Mouse (Mus musculus) B cell, adult 62 days (primary cell): ENCODE results near the gene Cd63. TPM values are rescaled to one million over a fixed set of nuclear protein-coding genes. Genes with fewer than 3 reads are reported as not detected.

Experiments
- total RNA-seq: library from RNA; stranded (reverse); gene quantifications from 4 replicates; pipeline ENCODE4 v1.2.4, GENCODE M21; 2023

Cd63 gene
- 0.81 to 1.1 TPM (median 0.97 TPM) in 3 of 4 replicates, not detected in the other for total RNA-seq

GRCm38 (mm10) chr10:128900698-128901097 lies at the start of gene Cd63:
TSS of gene Cd63 (plus strand) at chr10:128900989.

DNA sequence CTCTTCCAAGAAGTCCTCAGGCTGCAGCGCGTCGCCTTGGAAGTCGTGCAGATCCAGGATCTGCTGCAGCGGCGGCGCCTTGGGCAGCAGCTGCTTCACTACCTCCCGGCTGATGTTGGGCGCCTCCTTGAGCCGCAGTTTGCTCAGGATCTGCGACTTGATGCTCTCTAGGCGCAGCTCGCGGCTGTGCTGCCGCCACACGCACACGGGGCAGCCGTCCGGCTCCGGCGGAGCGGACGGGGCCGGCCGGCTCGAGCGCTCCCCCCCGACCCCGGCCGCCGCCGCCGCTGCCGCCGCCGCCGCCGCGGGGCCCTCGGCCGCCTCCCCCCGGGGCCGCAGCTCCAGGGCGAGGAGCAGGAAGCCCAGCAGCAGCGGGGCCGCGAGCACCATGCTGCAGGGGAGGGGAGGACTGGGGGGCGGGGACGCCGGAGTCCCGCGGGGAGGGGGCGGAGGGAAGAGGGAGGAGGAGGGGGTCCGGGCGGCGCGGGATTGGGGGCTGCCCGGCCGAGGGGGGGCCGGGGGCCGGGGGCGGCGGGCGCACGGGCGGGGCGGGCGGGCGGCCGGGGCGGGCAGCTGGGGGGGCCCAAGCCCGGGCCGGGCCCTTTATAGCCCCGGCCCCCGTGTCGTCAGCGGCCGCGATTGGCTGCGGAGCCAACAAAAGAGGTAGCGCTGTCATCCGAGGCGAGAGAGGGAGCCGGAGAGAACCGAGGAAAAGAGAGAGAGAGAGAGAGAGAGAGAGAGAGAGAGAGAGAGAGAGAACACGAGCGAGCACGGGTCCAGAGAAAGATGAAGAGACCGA lies 9.3 kb upstream of the Cd63 start, which contains the start of gene Gdf11:
Gene Gdf11, minus strand, starts transcription at position 423 of the 799 bp plus-strand sequence.

DNA sequence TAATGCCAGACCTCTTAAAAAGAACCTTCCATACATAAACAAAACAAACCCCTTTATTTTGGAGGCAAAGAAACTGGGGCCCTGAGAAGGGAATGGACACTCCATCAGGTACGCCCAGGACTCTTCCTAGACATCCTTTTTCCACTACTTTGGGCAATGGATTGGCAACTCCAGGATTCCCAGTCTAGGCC lies 21.9 kb downstream of the Cd63 start, which contains the start of gene Rdh5:
Gene Rdh5, minus strand, starts transcription at position 67 of the 191 bp plus-strand sequence.

GRCm38 (mm10) chr10:128923935-128924334 lies 23.1 kb downstream of the Cd63 start, which contains the start of gene Bloc1s1:
TSS of gene Bloc1s1 (minus strand) at chr10:128924035.

GRCm38 (mm10) chr10:128933574-128933973 lies 32.8 kb downstream of the Cd63 start, which contains the start of gene Itga7:
TSS of gene Itga7 (plus strand) at chr10:128933818.

GRCm38 (mm10) chr10:128960590-128961584 lies 60.1 kb downstream of the Cd63 start, which contains the start of gene Mettl7b:
TSS of gene Mettl7b (minus strand) at chr10:128960988.

Other genes with a start within 250 kb of the Cd63 start
- gene Suox, start 226.9 kb upstream of the Cd63 start, total RNA-seq, result 6.8 to 8.6 TPM (median 7.5 TPM) in 4 replicates
- gene Rab5b, start 204.7 kb upstream of the Cd63 start, total RNA-seq, result 54.8 to 63.6 TPM (median 59.7 TPM) in 4 replicates
- gene Pmel, start 196.8 kb upstream of the Cd63 start, total RNA-seq, result 0.54 to 2.0 TPM (median 0.80 TPM) in 4 replicates
- 51.3 to 55.3 TPM (median 52.6 TPM) in 4 replicates for gene Cdk2, start 196.0 kb upstream of the Cd63 start, total RNA-seq
- gene Dgka, start 156.1 kb upstream of the Cd63 start, total RNA-seq, result 172 to 181 TPM (median 175 TPM) in 4 replicates
- 36.5 to 49.4 TPM (median 42.4 TPM) in 4 replicates for gene Pym1, start 153.1 kb upstream of the Cd63 start, total RNA-seq
- gene Mmp19, start 110.1 kb upstream of the Cd63 start, total RNA-seq, result 0.24 to 0.47 TPM in 2 of 4 replicates, not detected in the others
- gene Dnajc14, start 96.9 kb upstream of the Cd63 start, total RNA-seq, result 65.7 to 75.6 TPM (median 69.1 TPM) in 4 replicates
- 11.7 to 17.1 TPM (median 14.3 TPM) in 4 replicates for gene Tmem198b, start 96.6 kb upstream of the Cd63 start, total RNA-seq
- 52.6 to 60.7 TPM (median 55.2 TPM) in 4 replicates for gene Sarnp, start 83.7 kb upstream of the Cd63 start, total RNA-seq
- 19.4 to 26.1 TPM (median 22.5 TPM) in 4 replicates for gene Ormdl2, start 79.3 kb upstream of the Cd63 start, total RNA-seq
- gene Gdf11, start 9.3 kb upstream of the Cd63 start, total RNA-seq, result 51.4 to 56.9 TPM (median 52.5 TPM) in 4 replicates
- 6.8 to 13.1 TPM (median 7.4 TPM) in 4 replicates for gene Rdh5, start 21.9 kb downstream of the Cd63 start, total RNA-seq
- gene Bloc1s1, start 23.0 kb downstream of the Cd63 start, total RNA-seq, result 62.0 to 76.3 TPM (median 67.9 TPM) in 4 replicates
- gene Itga7, start 32.8 kb downstream of the Cd63 start, total RNA-seq, result 0.27 TPM in 1 of 4 replicates, not detected in the others
- not detected in 4 replicates for gene Mettl7b, start 60.0 kb downstream of the Cd63 start, total RNA-seq
- gene Olfr9, start 88.4 kb downstream of the Cd63 start, total RNA-seq, result not detected in 4 replicates
- gene Olfr763, start 109.8 kb downstream of the Cd63 start, total RNA-seq, result not detected in 4 replicates
- gene Olfr764-ps1, start 138.9 kb downstream of the Cd63 start, total RNA-seq, result not detected in 4 replicates
- gene Olfr765, start 149.0 kb downstream of the Cd63 start, total RNA-seq, result not detected in 4 replicates
- not detected in 4 replicates for gene Olfr766-ps1, start 168.0 kb downstream of the Cd63 start, total RNA-seq
- gene Olfr767, start 181.9 kb downstream of the Cd63 start, total RNA-seq, result not detected in 4 replicates
- not detected in 4 replicates for gene Olfr768, start 198.4 kb downstream of the Cd63 start, total RNA-seq
- gene Olfr769, start 216.9 kb downstream of the Cd63 start, total RNA-seq, result not detected in 4 replicates
- not detected in 4 replicates for gene Olfr770, start 238.0 kb downstream of the Cd63 start, total RNA-seq